Mouse (Mus musculus) liver, postnatal 0 days (tissue): ENCODE data around the gene Phyhd1.

Experiments
- CTCF ChIP-seq: sonication (generic); IDR thresholded peaks from 2 replicates; pipeline ENCODE4 v1.5.1; 2016; ENCODE audit warnings: antibody characterized with exemption, low read depth
- EP300 ChIP-seq: IDR thresholded peaks from 2 replicates; pipeline ENCODE4 v1.6.1; 2016; ENCODE audit warnings: antibody characterized with exemption, low read depth, mild to moderate bottlenecking

DNA sequence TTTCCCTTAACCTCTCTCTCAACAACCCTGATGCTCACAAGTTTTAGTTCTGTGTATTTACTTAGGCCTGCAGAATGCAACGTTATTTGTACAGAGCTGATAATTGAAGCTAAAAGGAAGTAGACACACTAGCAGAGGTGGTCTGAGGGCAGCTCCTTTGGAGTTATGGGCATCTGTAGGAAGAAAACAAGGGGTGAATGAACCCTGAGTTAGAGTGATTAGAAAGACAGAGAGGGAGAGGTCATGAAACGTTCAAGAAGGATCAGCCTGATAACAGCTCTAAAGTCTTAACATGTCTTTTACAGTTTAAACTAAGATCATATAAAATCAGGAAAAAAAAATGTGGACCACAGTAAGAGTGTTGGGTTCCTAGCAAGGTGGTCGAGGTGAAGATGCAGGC, 43.3 kb downstream of the Phyhd1 start:
- TF ChIP-seq CTCF = no peak
- peak; percentile 65; the same call in 1 of the 2 replicates for TF ChIP-seq EP300
